Mouse (Mus musculus) bone marrow macrophage, adult 2 months (primary cell): ENCODE measurements around the gene Akap9.

ENCODE experiments used
- CTCF ChIP-seq: IDR thresholded peaks from 2 replicates; pipeline ENCODE4 v1.5.1; 2012; ENCODE audit warnings: low read depth, mild to moderate bottlenecking, low read length, moderate library complexity
- POLR2A ChIP-seq: IDR thresholded peaks from 2 replicates; pipeline ENCODE4 v1.6.1; 2012; ENCODE audit warnings: mild to moderate bottlenecking, low read depth, low read length, borderline replicate concordance

- TF ChIP-seq CTCF (no peak), POLR2A (no peak)
These were observed 158.5 kb downstream of the Akap9 start for GRCm38 (mm10) chr5:4086309-4086708.
